Comparison of ENCODE assay signal across 17 mouse cellular contexts in the genomic region with DNA sequence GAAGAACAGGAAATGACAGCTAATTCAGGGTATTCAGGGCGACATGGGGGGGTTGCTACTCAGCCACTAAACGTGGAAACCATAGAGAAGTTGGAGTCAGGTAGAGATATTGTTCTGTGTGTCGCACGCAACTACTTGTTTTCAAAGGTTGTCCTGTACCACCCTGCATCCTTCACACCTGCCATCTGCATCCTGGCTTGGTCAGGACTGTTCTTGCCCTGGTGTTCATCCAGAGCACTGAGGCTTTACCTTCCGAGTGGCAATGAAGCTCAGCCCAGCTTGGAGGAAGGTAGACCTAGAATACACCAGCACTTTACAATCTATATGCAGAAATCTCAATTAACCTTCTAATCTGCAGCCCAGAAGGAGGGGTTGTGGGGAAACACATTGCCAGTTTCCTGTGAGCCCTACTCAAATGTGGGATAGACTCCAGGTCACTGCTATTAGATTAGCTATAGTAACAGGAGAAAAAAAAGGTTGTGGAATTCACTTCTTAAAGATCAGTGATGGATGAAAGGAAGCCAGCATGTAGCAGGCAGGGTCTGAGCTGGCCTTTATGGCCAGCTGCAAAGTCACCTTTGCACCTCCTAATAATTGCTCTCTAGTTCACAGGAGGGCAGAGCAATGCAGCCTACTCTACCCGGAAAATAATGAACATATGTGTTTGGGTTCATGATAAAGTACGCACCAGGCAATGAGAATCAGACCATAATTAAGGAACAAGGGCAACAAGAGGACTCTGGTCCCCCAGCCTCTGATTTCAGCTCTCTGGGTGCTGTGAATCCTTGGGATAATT.
A peak's percentile ranks its signal among the peaks of the same experiment; 100 is the strongest.
DNase-seq lines count a peak whose midpoint lies in the region; ATAC-seq and TF ChIP-seq lines count a peak whose summit lies in the region.
"Had no signal": no experiment of that assay in that cellular context is flagged by ENCODE, and none has a peak within 500 bp of the region (broad histone marks: within the 10 kb centered on the region; RNA-seq: fewer than 3 reads in every experiment).

No protein-coding gene starts in this region.

- no peak overlapping the region for H3K27ac ChIP-seq in heart, embryonic 10.5 days
- H3K27ac ChIP-seq in midbrain, embryonic 12.5 days (replicated peaks) = no peak overlapping the region
- H3K27ac ChIP-seq in midbrain, embryonic 13.5 days = no peak overlapping the region
- H3K27ac ChIP-seq in intestine, embryonic 16.5 days (ENCODE audit: low read length) = no peak overlapping the region
- no peak overlapping the region for H3K27ac ChIP-seq in stomach, postnatal 0 days (replicated peaks)
- H3K27ac ChIP-seq in layer of hippocampus, adult 2 months = no peak overlapping the region
- H3K27ac ChIP-seq: forebrain, embryonic 15.5 days; heart, embryonic 13.5 days; limb, embryonic 15.5 days; midbrain, embryonic 15.5 days had no signal

- intact Hi-C loops in heart, postnatal 14 days (cut with DNase I) = no loop called here

- no peak for TF ChIP-seq EP300 in stomach, postnatal 0 days (optimal IDR thresholded peaks at IDR 0.05)

- no peak overlapping the region for H3K9ac ChIP-seq in midbrain, embryonic 12.5 days (replicated peaks)
- H3K9ac ChIP-seq in midbrain, embryonic 13.5 days (replicated peaks) = no peak overlapping the region
- no peak overlapping the region for H3K9ac ChIP-seq in intestine, embryonic 16.5 days (ENCODE audit: low read depth, low read length)
- no peak overlapping the region for H3K9ac ChIP-seq in stomach, postnatal 0 days (ENCODE audit: low read length)
- H3K9ac ChIP-seq: forebrain, embryonic 15.5 days; heart, embryonic 13.5 days; limb, embryonic 15.5 days; midbrain, embryonic 15.5 days had no signal

- no peaks in the 10 kb centered on the region for H3K36me3 ChIP-seq in heart, embryonic 10.5 days
- H3K36me3 ChIP-seq in midbrain, embryonic 12.5 days = no peaks in the 10 kb centered on the region
- H3K36me3 ChIP-seq in midbrain, embryonic 13.5 days = no peaks in the 10 kb centered on the region
- H3K36me3 ChIP-seq in intestine, embryonic 16.5 days (ENCODE audit: control insufficient read depth, insufficient read depth, low read length) = no peaks in the 10 kb centered on the region
- no peaks in the 10 kb centered on the region for H3K36me3 ChIP-seq in stomach, postnatal 0 days (ENCODE audit: control insufficient read depth, insufficient read depth, low read length)
- H3K36me3 ChIP-seq: forebrain, embryonic 15.5 days; heart, embryonic 13.5 days; limb, embryonic 15.5 days; midbrain, embryonic 15.5 days had no signal

- ATAC-seq in midbrain, embryonic 12.5 days (ENCODE audit: low FRiP score, low read depth) = 0 out of 2 replicates have a peak, but pooled peaks have one; percentile 20
- ATAC-seq in midbrain, embryonic 13.5 days = no peak; the same call in 1 of the 2 replicates
- peak; percentile 80 for ATAC-seq in intestine, embryonic 16.5 days
- peak; percentile 17; the same call in 1 of the 2 replicates for ATAC-seq in stomach, postnatal 0 days (ENCODE audit: low FRiP score, low TSS enrichment)
- ATAC-seq: forebrain, embryonic 15.5 days had no signal

- H3K9me3 ChIP-seq in heart, embryonic 10.5 days = peaks cover 55% of the 10 kb centered on the region
- peaks cover 55% of the 10 kb centered on the region for H3K9me3 ChIP-seq in midbrain, embryonic 12.5 days
- H3K9me3 ChIP-seq in midbrain, embryonic 13.5 days = peaks cover 51% of the 10 kb centered on the region
- H3K9me3 ChIP-seq in intestine, embryonic 16.5 days (ENCODE audit: control insufficient read depth, low read length) = peaks cover 31% of the 10 kb centered on the region
- 0 out of 2 replicates have a peak, but pooled peaks cover 4% of the 10 kb centered on the region for H3K9me3 ChIP-seq in stomach, postnatal 0 days (ENCODE audit: control insufficient read depth, low read length)

- H3K4me2 ChIP-seq in midbrain, embryonic 12.5 days (replicated peaks) = no peak overlapping the region
- H3K4me2 ChIP-seq in midbrain, embryonic 13.5 days (replicated peaks) = no peak overlapping the region
- no peak overlapping the region for H3K4me2 ChIP-seq in intestine, embryonic 16.5 days (ENCODE audit: low read depth, low read length)
- H3K4me2 ChIP-seq in stomach, postnatal 0 days (replicated peaks; ENCODE audit: low read depth) = no peak overlapping the region
- H3K4me2 ChIP-seq: forebrain, embryonic 15.5 days; heart, embryonic 13.5 days; limb, embryonic 15.5 days; midbrain, embryonic 15.5 days had no signal

- DNase-seq in heart, embryonic 10.5 days (ENCODE audit: low spot score) = peak; percentile 80
- DNase-seq in heart, postnatal 14 days = no peak
- no peak for DNase-seq in stomach, postnatal 0 days (ENCODE audit: low spot score)
- no peak for DNase-seq in layer of hippocampus, adult 2 months (ENCODE audit: low spot score in 2 of 2)
- DNase-seq: cerebellum, postnatal 14 days; heart, postnatal 4 days; kidney, postnatal 25 days; lung, adult 18-20 months; lung, postnatal 4 days; right cerebral cortex, postnatal 25 days had no signal

- no peaks in the 10 kb centered on the region for H3K27me3 ChIP-seq in heart, embryonic 10.5 days (ENCODE audit: insufficient read depth, poor library complexity, severe bottlenecking)
- H3K27me3 ChIP-seq in midbrain, embryonic 12.5 days = no peaks in the 10 kb centered on the region
- H3K27me3 ChIP-seq in midbrain, embryonic 13.5 days = no peaks in the 10 kb centered on the region
- H3K27me3 ChIP-seq in intestine, embryonic 16.5 days (replicated peaks; ENCODE audit: control insufficient read depth, insufficient read depth, low read length) = no peaks in the 10 kb centered on the region
- no peaks in the 10 kb centered on the region for H3K27me3 ChIP-seq in stomach, postnatal 0 days (ENCODE audit: control insufficient read depth, insufficient read depth, low read length)
- H3K27me3 ChIP-seq: forebrain, embryonic 15.5 days; heart, embryonic 13.5 days; limb, embryonic 15.5 days; midbrain, embryonic 15.5 days had no signal

- WGBS in heart, embryonic 10.5 days = 74% methylated on average over 7 of the region's 7 CpGs
- whole genome bisulfite sequencing in midbrain, embryonic 12.5 days = 81% methylated on average over 7 of the region's 7 CpGs
- 79% methylated on average over 7 of the region's 7 CpGs for WGBS in midbrain, embryonic 13.5 days
- 75% methylated on average over 7 of the region's 7 CpGs for WGBS in intestine, embryonic 16.5 days
- 76% methylated on average over 7 of the region's 7 CpGs for WGBS in stomach, postnatal 0 days

- no peaks in the 10 kb centered on the region for H3K4me1 ChIP-seq in heart, embryonic 10.5 days
- H3K4me1 ChIP-seq in midbrain, embryonic 12.5 days = no peaks in the 10 kb centered on the region
- H3K4me1 ChIP-seq in midbrain, embryonic 13.5 days (replicated peaks) = no peaks in the 10 kb centered on the region
- no peaks in the 10 kb centered on the region for H3K4me1 ChIP-seq in intestine, embryonic 16.5 days (ENCODE audit: control insufficient read depth, insufficient read depth, low read length)
- H3K4me1 ChIP-seq in stomach, postnatal 0 days (replicated peaks; ENCODE audit: control insufficient read depth, insufficient read depth) = no peaks in the 10 kb centered on the region
- H3K4me1 ChIP-seq: forebrain, embryonic 15.5 days; limb, embryonic 15.5 days; midbrain, embryonic 15.5 days had no signal

- no peak for TF ChIP-seq CTCF in stomach, postnatal 0 days (IDR thresholded peaks at IDR 0.05; ENCODE audit: low read depth)
- TF ChIP-seq CTCF in layer of hippocampus, adult 2 months (conservative IDR thresholded peaks at IDR 0.05) = no peak

- no peak overlapping the region for H3K4me3 ChIP-seq in heart, embryonic 10.5 days
- no peak overlapping the region for H3K4me3 ChIP-seq in midbrain, embryonic 12.5 days
- H3K4me3 ChIP-seq in midbrain, embryonic 13.5 days (replicated peaks) = no peak overlapping the region
- no peak overlapping the region for H3K4me3 ChIP-seq in intestine, embryonic 16.5 days (ENCODE audit: low read length)
- no peak overlapping the region for H3K4me3 ChIP-seq in stomach, postnatal 0 days (ENCODE audit: low read depth, low read length)
- no peak overlapping the region for H3K4me3 ChIP-seq in layer of hippocampus, adult 2 months
- H3K4me3 ChIP-seq: forebrain, embryonic 15.5 days; heart, embryonic 13.5 days; limb, embryonic 15.5 days; midbrain, embryonic 15.5 days had no signal
